Mouse (Mus musculus) cerebellum, adult 18-20 months (tissue): ENCODE measurements around the gene Vtn.

Experiments
- DNase-seq, 2 experiments: peaks; one replicate each; pipeline ENCODE4 v3.0.0; 2021

Gene Vtn

GRCm38 (mm10) chr11:78535376-78536079 is 36.6 kb downstream of the Vtn start:
- no peak for DNase-seq

- peak; percentile 96 to 100 for DNase-seq
These were observed 37.3 kb downstream of the Vtn start, which contains the start of the genes Tnfaip1 and Ift20 for GRCm38 (mm10) chr11:78536080-78536689. Gene Tnfaip1, minus strand, starts transcription at chr11:78536332. Gene Ift20, plus strand, starts transcription at chr11:78536361.

GRCm38 (mm10) chr11:78536690-78537084 is 37.8 kb downstream of the Vtn start:
- no peak for DNase-seq

- DNase-seq = no peak
These were observed 41.5 kb downstream of the Vtn start for GRCm38 (mm10) chr11:78540358-78540757.

GRCm38 (mm10) chr11:78544449-78545111 is 45.7 kb downstream of the Vtn start:
- no peak for DNase-seq

- no peak for DNase-seq
These were observed 46.3 kb downstream of the Vtn start for GRCm38 (mm10) chr11:78545181-78545580.

GRCm38 (mm10) chr11:78547718-78548460 is 49.0 kb downstream of the Vtn start:
- DNase-seq = no peak

GRCm38 (mm10) chr11:78549491-78549987 is 50.6 kb downstream of the Vtn start:
- no peak for DNase-seq

- peak; percentile 94 to 96 for DNase-seq
These were observed 51.5 kb downstream of the Vtn start, which contains the start of gene Tmem97 for GRCm38 (mm10) chr11:78550168-78551058. Gene Tmem97, minus strand, starts transcription at chr11:78550777.

GRCm38 (mm10) chr11:78551059-78551398 is 52.1 kb downstream of the Vtn start:
- DNase-seq = no peak
